Mouse (Mus musculus) lung, postnatal 14 days (tissue): ENCODE results near the gene Atp5d.

Source experiments
- DNase-seq: peaks from one replicate; pipeline ENCODE4 v3.0.0; 2021

Gene Atp5d

DNA sequence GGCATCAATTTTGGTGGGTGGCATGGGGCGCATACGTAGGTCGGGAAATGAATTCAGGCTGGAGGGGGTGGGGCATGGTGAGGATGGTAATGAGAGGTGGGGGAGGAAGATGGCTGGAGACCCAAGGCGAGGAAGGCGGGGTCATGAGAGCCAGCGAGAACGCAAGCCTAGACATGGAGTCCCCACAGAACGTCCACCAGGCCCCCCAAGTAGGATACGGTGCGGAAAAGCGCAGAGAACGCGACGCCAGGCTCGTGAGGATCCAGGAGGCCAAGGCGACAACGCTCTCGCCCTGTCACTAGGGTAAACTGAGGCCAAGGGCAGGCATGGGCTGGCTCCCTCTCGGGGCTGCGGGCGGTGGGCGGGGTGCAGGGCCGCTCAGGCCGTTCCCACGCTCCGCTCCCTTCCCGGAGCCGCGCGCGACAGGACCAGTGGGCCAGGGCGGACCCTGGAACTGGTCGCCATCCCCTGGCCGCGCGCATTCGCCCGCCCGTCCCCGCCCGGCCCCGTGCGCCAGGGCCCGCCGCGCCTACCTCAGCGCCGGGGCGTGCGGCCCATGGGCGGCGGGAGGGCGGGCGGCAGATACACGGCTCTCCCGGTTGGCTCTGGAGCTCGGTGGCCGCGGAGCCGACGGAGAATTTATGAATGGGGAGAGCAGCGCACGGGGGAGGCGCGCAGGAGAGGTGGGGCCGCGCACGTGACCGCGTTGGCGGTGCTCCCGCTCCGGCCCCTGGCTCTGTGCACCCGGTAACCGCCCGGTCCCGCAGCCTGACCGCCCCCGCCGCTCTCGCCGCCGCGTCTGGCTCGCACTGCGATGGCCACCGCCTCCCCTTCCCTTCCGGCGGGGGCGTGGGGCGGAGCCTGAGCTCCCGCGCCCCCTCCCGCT lies at the start of gene Atp5d:
TSS of gene Atp5d (plus strand) at position 80 of the 886 bp plus-strand sequence.
- peak; percentile 54 for DNase-seq

DNA sequence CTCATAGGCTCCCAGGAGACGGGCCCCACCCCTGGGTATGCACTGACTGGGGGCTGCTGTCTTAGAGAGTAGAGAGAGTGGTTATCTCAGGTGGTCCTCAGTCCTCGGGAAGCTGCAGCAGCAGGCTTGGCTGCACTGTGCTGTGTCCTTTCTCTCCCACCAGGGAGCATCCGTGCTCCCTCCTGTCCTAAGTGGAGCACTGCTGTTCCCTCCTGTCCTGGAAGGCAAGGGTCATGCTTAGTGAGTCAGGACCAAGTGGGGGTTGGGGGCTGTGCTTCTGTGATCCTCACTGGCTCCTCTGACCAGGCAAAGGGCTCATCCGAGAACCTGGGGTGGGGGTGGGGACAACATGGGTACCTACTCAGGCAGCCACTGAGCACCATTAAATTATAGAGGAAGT lies 49.3 kb upstream of the Atp5d start:
- no peak for DNase-seq

DNA sequence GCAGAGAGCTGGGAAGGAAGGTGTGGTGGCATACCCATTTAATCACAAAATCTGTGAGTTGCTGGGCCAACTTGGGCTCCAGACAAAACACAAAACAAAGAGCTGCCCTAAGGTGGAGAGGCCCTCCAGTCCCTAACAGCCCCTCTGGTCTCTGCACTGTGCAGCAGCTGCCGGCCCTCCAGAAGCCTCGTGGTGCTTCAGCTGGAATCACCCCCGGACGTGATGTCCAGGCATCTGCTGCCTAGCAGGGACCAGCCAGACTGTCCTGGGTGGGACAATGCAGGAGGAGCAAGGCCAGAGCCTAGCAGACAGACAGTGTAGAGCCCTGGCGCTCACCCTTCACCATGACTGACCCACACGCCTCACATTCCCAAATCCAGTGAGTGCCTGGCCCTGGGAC lies 46.9 kb upstream of the Atp5d start:
- no peak for DNase-seq

DNA sequence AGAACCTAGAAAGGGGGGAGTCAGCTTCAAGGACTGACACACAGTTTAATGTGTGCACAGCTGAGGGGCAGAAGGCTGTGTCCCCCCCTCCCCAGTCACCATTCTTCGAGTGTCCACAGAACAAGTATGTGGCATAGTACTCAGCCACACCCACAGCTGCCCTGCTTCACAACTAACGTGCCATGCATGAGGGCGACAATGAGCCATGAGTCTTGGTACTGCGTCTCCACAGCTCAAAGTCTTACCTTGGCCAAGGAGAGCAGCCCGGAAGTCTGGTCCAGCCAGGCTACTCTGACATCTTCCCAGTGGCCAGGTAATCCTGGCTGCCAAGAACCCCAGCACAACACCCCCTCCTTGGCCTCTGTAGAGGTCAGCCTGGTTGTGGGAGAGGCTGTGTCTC lies 45.7 kb upstream of the Atp5d start:
- DNase-seq = no peak

DNA sequence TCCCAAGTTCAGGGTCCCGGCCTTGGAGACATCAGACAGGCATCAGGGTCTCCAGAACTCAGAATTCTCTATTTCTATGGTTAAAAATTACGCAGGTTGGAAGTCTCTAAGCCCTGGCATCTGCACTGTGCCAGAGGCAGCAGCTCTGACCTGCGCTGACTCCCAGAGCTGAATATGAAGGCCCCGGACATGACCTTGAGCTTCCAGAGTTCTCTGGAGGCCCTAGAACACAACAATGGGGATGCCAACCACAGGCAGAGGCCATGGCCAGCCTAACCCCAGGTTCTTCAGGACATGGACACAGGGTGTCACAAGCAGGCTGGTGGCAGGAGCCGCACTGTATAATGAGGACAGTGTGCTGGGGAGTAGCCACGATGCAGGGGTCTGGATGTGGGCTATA lies 44.3 kb upstream of the Atp5d start:
- no peak for DNase-seq

DNA sequence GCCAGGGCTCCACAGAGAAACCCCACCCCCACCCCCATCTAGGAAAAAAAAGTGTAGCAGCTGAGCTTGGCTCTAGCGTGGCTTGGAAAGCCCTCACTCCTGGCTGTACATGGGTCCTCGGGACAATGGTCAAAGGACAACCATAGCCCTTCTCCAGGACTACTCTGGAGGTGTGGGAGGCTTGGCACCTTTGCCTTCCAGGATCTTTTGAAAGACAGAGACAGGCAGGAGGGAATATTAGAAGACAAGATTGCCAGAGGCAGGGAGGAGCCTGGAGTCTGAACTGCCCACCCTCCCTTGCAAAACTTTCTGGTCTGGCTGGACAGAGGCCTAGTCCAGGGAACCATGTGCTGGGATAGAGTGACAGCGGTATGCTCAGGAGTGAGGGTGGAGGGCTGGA lies 43.7 kb upstream of the Atp5d start:
- DNase-seq = no peak

DNA sequence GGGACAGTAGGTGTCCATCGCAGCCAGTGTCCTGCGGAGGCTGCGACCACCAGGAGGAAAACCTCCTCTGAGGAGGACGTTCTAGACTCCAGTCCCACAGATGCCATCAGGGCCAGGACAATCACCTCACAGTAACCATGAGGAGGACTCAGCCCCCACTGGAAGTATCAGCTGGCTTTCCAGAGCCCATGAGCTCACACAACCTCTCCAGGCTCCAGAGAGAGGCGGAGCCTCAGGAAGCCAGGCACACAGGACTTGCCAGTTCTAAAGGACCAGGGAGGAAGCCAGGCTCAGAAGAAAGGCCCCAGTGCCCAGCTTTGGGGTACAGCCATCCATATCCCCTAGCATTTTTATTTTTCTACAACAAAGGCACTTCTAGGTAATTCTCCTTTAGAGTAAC lies 42.9 kb upstream of the Atp5d start:
- DNase-seq = no peak

DNA sequence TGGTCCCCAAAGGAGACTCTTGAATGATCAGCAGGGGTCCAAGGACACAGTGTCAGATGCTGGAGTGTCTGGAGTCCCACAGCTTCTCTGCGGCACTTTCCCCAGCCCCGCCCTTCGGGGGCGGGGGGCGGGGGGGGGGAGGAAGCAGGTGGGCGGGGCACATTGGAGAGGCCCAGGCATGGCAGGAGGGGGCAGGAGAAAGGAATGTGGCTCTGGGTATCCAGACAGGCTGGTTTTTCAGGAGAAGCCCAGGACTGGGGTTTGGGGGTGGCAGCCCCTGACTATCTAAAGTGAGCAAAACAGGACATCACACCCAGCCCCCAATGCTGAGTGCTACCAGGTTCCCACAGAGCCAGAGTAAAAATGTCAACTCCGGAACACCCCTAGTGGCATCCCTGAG lies 41.2 kb upstream of the Atp5d start:
- no peak for DNase-seq

DNA sequence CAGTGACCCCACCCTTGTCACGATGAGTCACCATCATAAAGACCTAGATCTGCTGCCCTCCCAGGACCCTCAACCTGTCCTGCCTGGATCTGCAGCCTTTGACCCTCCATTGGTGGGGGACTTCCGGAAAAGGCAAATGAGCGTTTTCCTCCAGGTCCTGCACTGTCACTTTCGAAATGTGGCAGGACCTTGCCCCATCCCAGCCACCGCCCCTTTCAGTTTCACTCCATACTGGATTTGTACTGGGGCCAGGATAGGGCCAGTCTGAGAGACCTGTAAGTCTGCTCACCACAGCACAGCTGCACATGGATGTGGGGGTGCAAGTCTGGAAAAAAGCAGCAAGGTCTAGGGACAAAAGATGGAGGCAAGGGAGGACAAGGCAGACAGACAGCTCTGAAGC lies 39.8 kb upstream of the Atp5d start:
- DNase-seq = no peak

DNA sequence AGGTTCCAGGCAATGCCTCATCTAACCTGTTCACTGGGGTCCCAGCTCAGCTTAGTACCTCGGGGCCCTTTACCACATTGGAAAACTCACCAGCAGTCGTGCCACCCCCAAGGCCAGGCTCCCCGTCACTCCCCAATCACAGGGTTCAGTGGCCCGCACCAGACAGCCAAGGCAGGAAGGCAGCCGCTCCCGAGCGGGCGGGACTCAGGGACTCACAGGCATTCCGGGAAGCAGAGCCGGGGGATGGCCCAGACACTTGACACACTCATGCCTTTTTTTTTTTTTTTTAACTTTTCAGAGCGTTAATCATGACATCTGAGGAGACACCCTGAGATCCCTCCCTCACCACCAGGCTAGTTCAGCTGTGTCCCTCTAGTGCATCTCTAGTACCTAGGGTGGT lies 37.5 kb upstream of the Atp5d start:
- peak; percentile 61 for DNase-seq

DNA sequence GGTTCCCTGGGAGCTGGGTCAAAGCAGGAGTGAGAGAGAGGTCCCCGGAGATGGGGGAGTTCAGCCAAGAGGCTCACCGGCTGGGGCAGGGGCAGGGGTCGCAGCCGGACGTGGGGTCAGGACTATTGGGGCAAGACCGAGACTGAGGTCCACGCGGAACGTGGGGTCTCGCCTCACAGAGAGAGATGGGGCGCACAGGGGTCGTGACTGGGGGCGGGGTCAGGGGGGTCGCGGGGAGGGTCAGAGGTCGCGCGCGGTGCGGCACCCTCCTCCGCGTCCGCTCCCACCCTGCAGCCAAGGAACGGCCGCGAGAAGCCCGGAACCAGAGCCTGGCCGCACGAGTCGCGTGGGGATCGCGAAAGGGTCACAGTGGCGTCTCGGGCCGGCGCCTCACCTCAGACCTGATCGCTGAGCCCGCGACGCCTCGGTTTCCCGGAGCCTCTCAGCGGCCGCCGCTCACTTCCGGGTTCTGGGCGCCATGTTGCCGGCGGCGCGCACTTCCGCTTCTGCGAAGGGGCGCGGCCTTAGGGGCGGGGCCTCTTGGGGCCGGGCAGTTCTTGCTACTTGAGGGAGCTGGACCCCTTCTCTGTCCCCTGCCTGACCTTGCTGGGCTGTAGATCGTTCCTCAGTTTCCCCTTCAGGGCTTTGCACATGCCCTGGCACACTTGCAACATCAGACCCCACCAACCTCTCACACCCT lies 36.1 kb upstream of the Atp5d start:
- peak; percentile 90 for DNase-seq

DNA sequence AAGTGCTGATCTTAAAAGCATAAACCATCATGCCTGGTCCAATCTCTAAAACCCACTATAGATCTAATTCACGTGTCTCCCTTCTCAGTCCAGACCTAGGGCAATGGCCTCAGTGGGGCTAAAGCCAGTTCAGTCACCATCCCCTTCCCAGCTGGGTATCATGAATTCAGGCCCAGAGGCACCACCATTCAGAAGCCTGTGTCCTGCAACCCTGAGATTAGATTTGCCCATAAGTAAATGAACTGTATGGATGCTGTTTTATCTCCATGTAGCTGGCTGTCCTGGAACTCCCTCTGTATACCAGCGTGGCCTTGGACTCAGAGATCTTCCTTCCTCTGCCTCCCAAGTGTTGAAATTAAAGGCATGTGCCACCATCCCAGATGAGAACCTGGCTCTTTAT lies 35.4 kb upstream of the Atp5d start:
- DNase-seq = no peak

DNA sequence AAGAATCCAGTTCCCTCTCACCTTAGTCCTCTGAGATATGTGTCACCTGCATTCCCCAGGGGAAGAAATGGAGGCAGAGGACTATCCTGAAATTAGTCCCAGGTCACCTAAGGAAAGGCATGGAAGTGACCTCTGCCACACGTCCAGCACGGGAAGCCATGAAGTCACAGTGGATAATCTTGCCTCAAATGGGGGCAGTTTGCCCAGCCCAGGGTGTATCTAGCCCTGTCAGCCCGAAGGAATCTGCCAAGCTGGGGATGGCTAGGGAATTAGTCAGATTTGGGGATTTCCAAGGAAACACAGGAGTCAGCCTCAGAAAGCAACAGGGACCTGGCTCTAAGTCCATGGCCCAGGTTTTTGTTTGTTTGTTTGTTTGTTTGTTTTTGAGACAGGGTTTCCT lies 34.3 kb upstream of the Atp5d start:
- no peak for DNase-seq

DNA sequence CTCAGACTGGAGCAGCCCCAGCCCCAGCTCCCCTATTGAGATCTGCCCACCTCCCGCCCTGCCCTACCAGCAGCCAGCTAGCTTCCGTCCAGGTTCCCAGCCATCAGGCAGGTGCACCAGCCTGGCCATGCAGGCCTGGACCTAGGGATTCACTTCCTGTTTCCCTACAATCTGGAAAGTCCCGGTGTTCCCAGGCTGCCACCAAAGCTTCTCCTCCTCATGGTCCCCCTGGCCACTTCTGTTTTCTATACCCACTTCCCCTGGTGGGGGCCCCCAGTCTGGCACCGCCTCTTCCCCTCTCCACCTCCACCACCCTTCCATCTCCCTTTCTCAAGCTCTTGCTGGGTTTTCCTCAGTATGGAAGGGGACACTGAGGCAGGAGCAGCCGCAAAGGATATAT lies 33.0 kb upstream of the Atp5d start, which contains the start of gene Sbno2:
TSS of gene Sbno2 (minus strand) at position 112 of the 400 bp plus-strand sequence.
- no peak for DNase-seq

DNA sequence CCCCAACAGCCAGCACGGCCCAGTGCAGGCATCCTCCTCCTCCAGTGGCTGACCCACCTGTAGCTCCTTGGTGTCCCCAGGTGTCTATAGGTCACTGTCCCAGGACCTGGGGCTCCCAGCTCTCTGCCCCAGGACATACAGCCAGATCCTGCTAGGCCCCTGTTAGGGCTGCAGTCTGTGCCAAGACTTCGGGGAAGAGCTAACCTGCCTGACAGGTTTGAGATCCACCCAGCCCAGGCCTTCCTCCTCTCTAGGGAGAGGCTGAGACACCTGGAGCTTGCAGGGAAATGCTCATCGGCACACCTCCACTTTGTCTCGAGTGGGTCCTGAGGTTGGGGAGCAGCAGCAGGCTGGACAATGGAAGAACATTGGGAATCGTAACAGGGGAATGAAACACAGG lies 32.5 kb upstream of the Atp5d start:
- no peak for DNase-seq

DNA sequence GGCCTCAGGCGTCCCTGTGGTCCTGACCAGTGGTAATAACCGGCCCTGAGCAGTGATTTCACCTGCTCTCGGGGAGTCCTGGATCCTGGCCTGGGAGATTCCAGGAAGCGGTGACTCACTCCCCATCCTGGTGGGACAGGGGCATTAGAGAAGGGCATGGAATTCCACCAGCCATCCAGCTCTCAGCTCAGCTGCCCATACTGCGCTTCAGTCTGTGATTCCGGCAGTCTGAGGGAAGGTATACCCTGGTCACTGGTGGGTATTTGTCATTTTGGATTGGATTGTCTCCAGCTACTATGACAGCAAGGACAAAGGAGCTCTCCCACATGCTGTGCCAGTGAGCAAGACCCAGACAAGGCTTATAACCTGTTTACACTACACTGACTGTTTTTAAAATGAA lies 30.8 kb upstream of the Atp5d start:
- DNase-seq = no peak

DNA sequence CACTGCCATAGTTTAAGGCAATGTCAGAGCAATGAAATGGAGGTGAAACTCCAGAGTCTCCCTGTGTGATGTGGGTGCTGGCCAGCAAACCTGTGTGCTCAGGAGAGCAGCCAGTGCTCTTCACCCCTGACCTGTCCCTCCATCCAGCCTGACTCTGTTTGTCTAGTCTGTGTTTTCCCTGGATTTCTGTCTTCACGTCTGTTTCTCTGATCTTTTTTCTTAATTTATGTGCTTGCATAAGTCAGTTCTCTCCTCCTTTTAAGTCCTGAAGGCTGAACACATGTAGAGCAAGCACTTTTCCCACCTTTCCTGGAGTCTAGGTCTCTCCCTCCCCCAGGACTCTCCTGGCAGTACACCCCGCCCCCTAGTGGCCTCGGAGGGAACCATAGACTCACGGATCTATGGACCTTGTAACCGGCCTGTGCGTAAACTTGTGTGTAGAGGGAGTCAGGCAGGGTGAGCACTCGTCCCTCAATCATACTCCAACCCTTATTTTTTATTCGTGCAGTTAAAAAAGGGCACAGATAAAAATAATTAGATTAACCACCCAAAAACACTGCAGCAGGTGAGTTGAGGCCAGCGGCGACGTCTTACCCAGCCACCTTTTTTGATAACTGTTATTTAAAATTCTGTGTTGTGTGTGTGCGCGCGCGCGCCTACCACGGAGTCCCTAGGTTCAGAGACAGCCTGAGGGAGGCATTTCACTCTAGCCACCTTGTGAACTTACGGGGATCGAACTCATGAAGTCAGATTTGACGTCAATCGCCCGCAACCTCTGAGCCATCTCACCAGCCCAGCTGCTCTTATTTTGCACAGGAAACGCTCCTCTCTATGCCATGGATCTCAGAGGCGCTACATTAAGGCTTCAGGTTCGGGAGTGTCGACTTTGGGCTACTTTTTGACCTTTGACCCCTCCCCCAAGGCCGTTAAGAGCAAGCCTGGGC lies 23.8 kb upstream of the Atp5d start:
- peak; percentile 96 for DNase-seq

DNA sequence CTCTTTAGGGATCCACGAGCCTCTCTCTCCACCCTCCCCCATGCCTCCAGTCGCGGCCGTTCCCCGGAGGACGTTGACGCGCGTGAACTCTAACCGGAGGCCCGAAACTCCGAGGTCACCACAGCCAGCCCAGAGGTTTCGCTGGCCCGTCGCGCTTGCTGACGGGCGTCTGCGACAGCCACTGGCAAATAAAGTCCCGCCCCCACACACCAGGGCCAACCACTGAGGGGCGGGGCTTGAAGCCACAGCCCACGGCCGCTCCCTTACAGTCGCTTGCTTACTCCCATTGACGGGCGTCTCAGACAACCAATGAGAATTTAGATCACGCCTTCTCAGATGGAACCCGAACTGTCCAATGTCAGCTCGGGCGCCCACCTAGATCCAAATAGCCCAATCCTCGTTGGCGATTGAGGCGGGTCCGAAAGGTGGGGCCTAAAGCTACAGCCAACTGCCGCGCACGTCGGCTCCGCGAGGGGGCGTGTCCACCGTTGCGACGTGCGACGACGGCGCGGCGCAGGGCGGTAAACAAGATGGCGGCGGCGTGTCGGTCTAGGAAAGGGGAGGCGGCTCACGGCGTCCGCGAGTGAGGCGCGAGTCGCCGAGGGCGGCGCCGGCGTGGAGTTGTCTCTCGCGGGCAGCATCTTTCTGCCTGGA lies 23.0 kb upstream of the Atp5d start, which contains the start of gene Stk11:
TSS of gene Stk11 (plus strand) at position 514 of the 654 bp plus-strand sequence.
- DNase-seq = peak; percentile 100

DNA sequence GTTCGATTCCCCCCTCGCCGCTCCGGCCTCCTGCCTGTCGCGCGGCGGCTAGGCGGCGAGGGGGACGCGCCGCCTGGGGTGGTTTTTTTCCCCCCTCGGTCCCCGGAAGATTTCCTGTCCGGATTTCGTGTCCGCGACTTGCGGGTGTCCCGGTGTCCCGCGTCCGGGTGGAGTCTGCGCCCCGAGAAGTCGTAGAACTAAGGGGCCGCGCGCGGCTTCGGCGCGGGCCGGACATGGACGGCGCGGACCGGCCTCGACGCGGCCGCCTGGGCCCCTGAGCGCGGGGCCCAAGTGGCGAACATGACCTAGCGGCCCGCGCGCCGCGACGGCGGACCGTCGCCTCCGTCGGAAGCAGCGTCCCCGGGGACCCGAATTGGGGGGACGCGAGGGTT lies 22.5 kb upstream of the Atp5d start:
- DNase-seq = no peak

DNA sequence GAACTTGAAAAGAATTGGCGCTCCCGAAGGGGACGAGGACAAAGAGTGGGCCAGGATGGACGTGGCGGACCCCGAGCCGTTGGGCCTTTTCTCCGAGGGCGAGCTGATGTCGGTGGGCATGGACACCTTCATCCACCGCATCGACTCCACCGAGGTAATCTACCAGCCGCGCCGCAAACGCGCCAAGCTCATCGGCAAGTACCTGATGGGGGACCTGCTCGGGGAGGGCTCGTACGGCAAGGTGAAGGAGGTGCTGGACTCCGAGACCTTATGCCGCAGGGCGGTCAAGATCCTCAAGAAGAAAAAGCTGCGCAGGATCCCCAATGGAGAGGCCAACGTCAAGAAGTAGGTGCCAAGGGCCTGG lies 21.9 kb upstream of the Atp5d start:
- no peak for DNase-seq

DNA sequence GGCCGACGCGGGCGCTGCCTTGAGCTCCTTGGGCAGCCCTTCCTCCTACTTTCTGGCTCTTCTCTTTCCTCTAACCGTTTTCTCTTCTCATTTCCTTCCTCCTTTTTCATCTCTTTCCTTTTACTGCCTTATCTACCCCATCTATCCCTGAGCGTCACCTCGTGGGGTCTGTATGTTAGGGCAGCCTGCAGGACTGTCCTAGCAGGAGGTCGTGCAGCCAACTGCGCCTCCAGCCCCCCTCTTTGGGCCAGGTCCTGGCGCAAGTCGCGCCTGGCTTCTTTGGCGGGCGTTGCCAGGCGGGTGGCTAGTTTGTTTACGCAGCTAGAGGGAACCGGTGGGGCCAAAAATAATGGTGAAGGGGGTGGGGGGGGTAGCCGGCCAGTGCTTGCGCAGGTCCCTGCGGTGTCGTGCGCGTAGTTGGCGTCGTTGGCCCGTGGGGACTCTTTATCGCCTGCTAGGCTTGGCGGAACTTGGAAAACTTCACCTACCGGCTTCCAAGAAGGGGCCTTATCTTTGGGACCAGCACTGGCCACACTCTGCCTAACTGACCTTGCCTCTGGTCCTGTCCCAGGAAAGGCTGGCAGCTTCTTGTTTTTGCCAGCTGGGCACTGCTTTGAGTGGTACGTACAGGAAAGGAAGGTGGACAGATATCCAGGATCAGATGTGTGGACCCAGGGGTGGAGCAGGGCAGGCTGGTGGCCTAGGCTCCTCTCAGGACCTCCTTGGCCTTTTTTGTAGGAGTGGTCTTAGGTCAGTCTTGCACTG lies 21.3 kb upstream of the Atp5d start:
- DNase-seq = peak; percentile 50

DNA sequence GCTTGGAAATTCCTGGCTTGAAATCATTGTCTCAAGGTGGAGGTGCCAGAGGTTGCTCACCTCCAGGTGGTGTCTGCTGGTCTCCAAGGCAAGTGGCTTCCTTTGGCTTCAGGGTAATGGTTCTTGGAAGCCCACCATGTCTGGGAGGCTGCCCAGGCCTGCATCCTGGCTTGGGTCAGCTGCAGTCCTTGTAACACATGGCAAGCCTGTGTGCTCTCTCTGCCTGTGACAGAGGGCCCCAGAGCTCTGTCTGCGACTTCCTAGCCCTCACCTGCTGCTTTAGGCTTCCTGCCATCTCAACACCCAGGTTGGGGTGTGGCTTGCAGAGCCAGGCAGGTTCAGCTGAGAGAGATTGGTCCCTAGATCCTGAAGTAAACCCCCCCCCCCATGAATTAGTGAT lies 20.7 kb upstream of the Atp5d start:
- no peak for DNase-seq
